Mouse (Mus musculus) CD4-positive, CD25-positive, alpha-beta regulatory T cell, adult 4 months (primary cell): Measurements from ENCODE around the gene Togaram1. TPM values are rescaled to one million over a fixed set of nuclear protein-coding genes. Genes with fewer than 3 reads are reported as not detected.

Source experiments
- ATAC-seq: one replicate; pipeline ENCODE4 v1.8.0; 2017
- polyA plus RNA-seq, 2 experiments: library from polyadenylated mRNA; unstranded; fragments of 100-300 nt; shearing (Covaris generic); gene quantifications; one replicate each; pipeline ENCODE4 v1.2.1; 2017

Togaram1 gene
- polyA plus RNA-seq, 2 experiments from 2014 or later, result 21.0 to 23.1 TPM

DNA sequence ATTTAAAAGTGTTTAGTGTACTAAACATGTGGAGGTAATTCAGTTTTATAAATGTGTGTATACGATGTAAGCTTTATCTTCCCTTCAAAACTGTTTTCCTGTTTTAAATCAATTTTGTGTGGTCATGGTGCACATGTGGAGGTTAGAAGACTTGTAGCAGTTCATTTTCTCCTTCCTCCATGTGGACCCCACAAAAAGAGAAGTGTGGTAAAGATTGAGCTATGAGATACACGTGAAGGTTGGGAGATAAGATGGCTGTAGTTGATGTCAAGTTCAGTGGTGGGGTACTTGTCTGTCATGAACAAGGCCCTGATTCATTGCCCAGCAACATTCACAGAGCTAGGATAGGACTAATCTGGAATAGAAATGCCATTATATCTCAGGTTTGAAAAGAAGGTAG, 92.6 kb downstream of the Togaram1 start:
- ATAC-seq, result no peak

GRCm38 (mm10) chr12:65061082-65061481, 95.5 kb downstream of the Togaram1 start:
- ATAC-seq, result no peak

DNA sequence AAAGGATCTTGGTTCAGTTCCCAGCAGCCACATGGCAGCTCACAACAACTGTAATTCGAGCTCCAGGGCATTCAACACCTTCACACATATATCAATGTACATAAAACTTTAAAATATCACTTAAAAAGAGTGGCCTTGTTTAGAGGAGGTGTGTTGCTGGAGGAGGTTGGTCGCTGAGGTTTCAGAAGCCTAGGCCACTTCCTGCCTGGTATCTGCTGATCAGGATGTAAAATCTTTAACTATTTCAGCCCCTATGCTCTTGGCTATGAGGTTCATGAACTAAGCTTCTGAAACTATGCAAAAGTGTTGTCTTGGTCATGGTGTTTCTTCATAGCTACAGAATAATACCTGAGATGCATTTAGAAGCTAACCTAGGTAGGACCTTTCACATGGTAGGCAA, 99.6 kb downstream of the Togaram1 start:
- ATAC-seq, result peak; percentile 98

DNA sequence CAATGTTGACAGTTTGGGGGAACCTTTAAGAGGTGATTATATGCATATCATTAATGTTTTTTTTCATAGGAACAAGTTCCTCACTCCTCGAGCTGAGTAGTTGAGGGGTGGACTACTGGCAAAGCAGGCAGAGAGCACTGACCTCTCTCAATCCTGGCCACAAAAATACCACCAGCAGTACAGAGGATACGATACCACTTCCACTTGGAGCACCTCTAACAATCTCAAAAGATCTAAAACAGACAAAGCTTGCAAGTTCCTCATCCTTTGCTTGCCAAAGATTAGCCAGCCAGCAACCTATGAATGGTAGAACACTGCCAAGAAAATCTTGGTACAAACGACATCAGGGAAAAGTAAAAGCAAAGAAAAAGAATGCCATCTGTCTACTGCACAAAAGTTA, 100.6 kb downstream of the Togaram1 start:
- ATAC-seq, result no peak

DNA sequence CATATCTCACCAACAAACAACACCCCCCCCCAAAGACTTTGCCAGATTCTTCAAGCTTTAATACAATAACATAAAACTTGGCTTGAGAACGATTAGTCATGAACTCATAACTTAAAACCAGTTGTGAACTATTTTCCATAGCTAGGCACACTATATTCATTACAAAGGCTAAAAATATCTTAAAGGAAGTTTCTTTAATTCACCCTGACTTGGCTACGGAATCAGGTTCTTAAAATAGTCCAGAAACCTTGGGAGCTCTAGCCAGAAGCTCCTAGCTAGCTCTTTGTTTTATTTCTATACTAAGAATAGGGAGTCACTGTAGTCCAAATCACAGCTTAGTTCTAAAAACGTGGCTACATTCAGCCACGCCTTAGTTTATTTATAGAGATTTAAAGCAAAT, 102.8 kb downstream of the Togaram1 start:
- ATAC-seq, result no peak

Other genes with a start within 250 kb of the Togaram1 start
- gene Gm527, start 47.9 kb upstream of the Togaram1 start, polyA plus RNA-seq, result under 1 TPM; 0.66 to 0.92 TPM
- 10 to 100 TPM; 27.5 to 31.9 TPM for gene Klhl28, start 270 bp upstream of the Togaram1 start, polyA plus RNA-seq
- 100 to 1,000 TPM in 1 of 2 experiments, 10 to 100 TPM in 1; 99.3 to 103 TPM for gene Prpf39, start 70.5 kb downstream of the Togaram1 start, polyA plus RNA-seq
- 100 to 1,000 TPM; 267 to 332 TPM for gene Fkbp3, start 108.2 kb downstream of the Togaram1 start, polyA plus RNA-seq
- 1 to 10 TPM; 3.6 to 6.6 TPM for gene Fancm, start 109.8 kb downstream of the Togaram1 start, polyA plus RNA-seq
- 1 to 10 TPM; 5.6 to 6.4 TPM for gene Mis18bp1, start 206.8 kb downstream of the Togaram1 start, polyA plus RNA-seq